Mouse (Mus musculus) urinary bladder, postnatal 4 days (tissue): Measurements from ENCODE around the gene Clmp.
"Not testable (repeated sequence)": the region's sequence is repeated elsewhere in the genome, so short reads cannot be mapped to it uniquely, and the experiment has no call there.

Source experiments
- DNase-seq, 2 experiments: peaks; one replicate each; pipeline ENCODE4 v3.0.0; 2021 to 2022; ENCODE audit warnings: low spot score in 2 of 2

Gene Clmp

GRCm38 (mm10) chr9:40776459-40777248 lies 90.9 kb downstream of the Clmp start:
- no peak for DNase-seq

- no peak for DNase-seq
Measured at GRCm38 (mm10) chr9:40780111-40780510, 94.3 kb downstream of the Clmp start.

GRCm38 (mm10) chr9:40780892-40781725 lies 95.3 kb downstream of the Clmp start:
- DNase-seq = no peak

- DNase-seq = no peak
Measured at GRCm38 (mm10) chr9:40781726-40782581, 96.2 kb downstream of the Clmp start.

- peak in 1 of 2 experiments; percentile 40 for DNase-seq
Measured at GRCm38 (mm10) chr9:40783641-40784373, 98.0 kb downstream of the Clmp start.

GRCm38 (mm10) chr9:40784374-40784967 lies 98.7 kb downstream of the Clmp start:
- DNase-seq = no peak

- no peak for DNase-seq
Measured at GRCm38 (mm10) chr9:40785452-40785851, 99.7 kb downstream of the Clmp start.

GRCm38 (mm10) chr9:40786820-40787219 lies 101.1 kb downstream of the Clmp start:
- not testable (repeated sequence) for DNase-seq

GRCm38 (mm10) chr9:40791864-40792633 lies 106.3 kb downstream of the Clmp start:
- DNase-seq = no peak

GRCm38 (mm10) chr9:40793581-40793980 lies 107.8 kb downstream of the Clmp start:
- DNase-seq = no peak

GRCm38 (mm10) chr9:40794251-40794650 lies 108.5 kb downstream of the Clmp start:
- no peak for DNase-seq

GRCm38 (mm10) chr9:40794926-40795325 lies 109.2 kb downstream of the Clmp start:
- no peak for DNase-seq

- DNase-seq = no peak
Measured at GRCm38 (mm10) chr9:40795562-40795961, 109.8 kb downstream of the Clmp start.

GRCm38 (mm10) chr9:40796054-40796453 lies 110.3 kb downstream of the Clmp start:
- no peak for DNase-seq

- no peak for DNase-seq
Measured at GRCm38 (mm10) chr9:40798247-40798960, 112.6 kb downstream of the Clmp start.

- DNase-seq = no peak
Measured at GRCm38 (mm10) chr9:40799112-40799511, 113.3 kb downstream of the Clmp start.

- peak; percentile 74 to 76 for DNase-seq
Measured at GRCm38 (mm10) chr9:40799837-40800501, 114.2 kb downstream of the Clmp start.

GRCm38 (mm10) chr9:40800675-40801612 lies 115.2 kb downstream of the Clmp start, which contains the start of gene Hspa8:
Gene Hspa8, plus strand, starts transcription at chr9:40800984.
- DNase-seq = peak; percentile 100
